Mouse (Mus musculus) hindbrain, embryonic 14.5 days (tissue): ENCODE data around the gene Prrg3. TPM values are rescaled to one million over a fixed set of nuclear protein-coding genes. Genes with fewer than 3 reads are reported as not detected.

Experiments
- ATAC-seq: fragments of 200-750 bp; cut with Nextera tagmentation; 2 replicates; pipeline ENCODE4 v1.8.0; 2017; ENCODE audit warnings: moderate number of reproducible peaks, mild to moderate bottlenecking, moderate TSS enrichment, moderate library complexity; ENCODE audit not compliant: low FRiP score
- DNase-seq: peaks from one replicate; pipeline ENCODE4 v3.0.0-alpha.2; 2015; ENCODE audit warnings: low spot score
- H3K27ac ChIP-seq: fragments of 300-500 bp; sonication (generic); 2 replicates; pipeline ENCODE4 v1.5.1; 2014; ENCODE audit warnings: mild to moderate bottlenecking, moderate library complexity
- H3K27me3 ChIP-seq: fragments of 300-500 bp; sonication (generic); 2 replicates; pipeline ENCODE4 v1.6.1; 2014; ENCODE audit warnings: mild to moderate bottlenecking, low read length, mixed read lengths; ENCODE audit not compliant: control insufficient read depth, insufficient read depth
- H3K36me3 ChIP-seq: fragments of 300-500 bp; sonication (generic); replicated peaks from 2 replicates; pipeline ENCODE4 v1.6.1; 2014; ENCODE audit not compliant: control insufficient read depth, insufficient read depth
- H3K4me1 ChIP-seq: fragments of 300-500 bp; sonication (generic); replicated peaks from 2 replicates; pipeline ENCODE4 v1.6.1; 2014; ENCODE audit warnings: antibody characterized with exemption, low read length, mixed read lengths; ENCODE audit not compliant: control insufficient read depth, insufficient read depth
- H3K4me2 ChIP-seq: fragments of 300-500 bp; sonication (generic); replicated peaks from 2 replicates; pipeline ENCODE4 v1.6.1; 2014; ENCODE audit warnings: mild to moderate bottlenecking, moderate library complexity
- H3K4me3 ChIP-seq: fragments of 300-500 bp; sonication (generic); replicated peaks from 2 replicates; pipeline ENCODE4 v1.5.1; 2014; ENCODE audit warnings: mild to moderate bottlenecking, low read length
- H3K9ac ChIP-seq: fragments of 300-500 bp; sonication (generic); 2 replicates; pipeline ENCODE4 v1.6.1; 2014
- H3K9me3 ChIP-seq: fragments of 300-500 bp; sonication (generic); 2 replicates; pipeline ENCODE4 v1.6.1; 2016; ENCODE audit warnings: low read length; ENCODE audit not compliant: control insufficient read depth
- WGBS: fragments of 180-500 bp; shearing (Covaris S2); extraction: QIAGEN DNeasy Blood & Tissue Kit; methylation state at CpG from one replicate; pipeline ENCODE4 v1.1.7; 2014; 5-methylcytosine and 5-hydroxymethylcytosine counted together
- polyA plus RNA-seq: library from polyadenylated mRNA; unstranded; fragments of >200 nt; fragmentation: Nextera tagmentation; extraction: Ambion mirVana; gene quantifications from 2 replicates; pipeline ENCODE4 v1.2.1, GENCODE M21; 2014

The Prrg3 gene
- polyA plus RNA-seq, 1 experiment from 2014 or later = 12.9 TPM

GRCm38 (mm10) chrX:71980443-71980842 is 18.0 kb downstream of the Prrg3 start:
- DNase-seq = no peak
- no peak overlapping the region for H3K4me2 ChIP-seq
- H3K9ac ChIP-seq = no peak overlapping the region
- no peaks in the 10 kb centered on the region for H3K36me3 ChIP-seq
- no peak for ATAC-seq
- H3K4me3 ChIP-seq = no peak overlapping the region
- no peaks in the 10 kb centered on the region for H3K27me3 ChIP-seq
- no peaks in the 10 kb centered on the region for H3K4me1 ChIP-seq
- no peak overlapping the region for H3K27ac ChIP-seq
- 78% methylated on average over 3 of the region's 3 CpGs for WGBS
- no peaks in the 10 kb centered on the region for H3K9me3 ChIP-seq

- no peak for ATAC-seq
- no peaks in the 10 kb centered on the region for H3K9me3 ChIP-seq
- WGBS = 64% methylated on average over 2 of the region's 2 CpGs
Measured at GRCm38 (mm10) chrX:71981322-71981721, 18.9 kb downstream of the Prrg3 start.

DNA sequence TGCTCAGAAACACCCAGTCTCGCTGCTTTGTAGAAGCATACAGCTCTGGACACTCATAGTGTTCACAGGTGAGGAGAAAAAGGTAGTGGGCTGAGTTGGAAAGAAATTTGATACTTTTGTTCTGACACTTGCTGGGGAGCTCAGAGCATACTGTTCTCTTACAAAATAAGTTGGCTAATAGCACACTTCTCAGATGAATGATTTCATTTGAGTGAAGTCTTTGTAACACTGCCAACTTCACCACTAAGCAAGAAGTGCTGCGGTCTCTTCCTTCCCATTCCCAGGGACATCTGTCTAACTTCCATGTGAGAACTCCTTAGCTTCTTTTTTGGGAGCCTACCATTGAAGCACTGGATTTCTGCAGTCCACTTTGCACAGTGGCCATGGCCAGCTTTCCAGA is 20.8 kb downstream of the Prrg3 start:
- H3K4me3 ChIP-seq = no peak overlapping the region
- H3K36me3 ChIP-seq = no peaks in the 10 kb centered on the region
- WGBS = 83% methylated on average over 2 of the region's 2 CpGs
- no peak overlapping the region for H3K27ac ChIP-seq
- DNase-seq = no peak
- no peaks in the 10 kb centered on the region for H3K4me1 ChIP-seq
- no peak for ATAC-seq
- H3K9me3 ChIP-seq = no peaks in the 10 kb centered on the region
- H3K27me3 ChIP-seq = no peaks in the 10 kb centered on the region
- no peak overlapping the region for H3K4me2 ChIP-seq
- no peak overlapping the region for H3K9ac ChIP-seq

More at GRCm38 (mm10) chrX:71981322-71981721, 18.9 kb downstream of the Prrg3 start:
- no peak overlapping the region for H3K9ac ChIP-seq
- no peak for DNase-seq
- H3K27me3 ChIP-seq = no peaks in the 10 kb centered on the region
- H3K27ac ChIP-seq = no peak overlapping the region
- no peak overlapping the region for H3K4me2 ChIP-seq
- no peaks in the 10 kb centered on the region for H3K4me1 ChIP-seq
- H3K4me3 ChIP-seq = no peak overlapping the region
- H3K36me3 ChIP-seq = no peaks in the 10 kb centered on the region

- no peak overlapping the region for H3K9ac ChIP-seq
- no peaks in the 10 kb centered on the region for H3K4me1 ChIP-seq
- 67% methylated on average over 1 of the region's 1 CpGs for WGBS
- no peak overlapping the region for H3K4me3 ChIP-seq
- DNase-seq (no peak), ATAC-seq (no peak)
- no peaks in the 10 kb centered on the region for H3K9me3 ChIP-seq
- no peaks in the 10 kb centered on the region for H3K36me3 ChIP-seq
- no peak overlapping the region for H3K27ac ChIP-seq
- no peaks in the 10 kb centered on the region for H3K27me3 ChIP-seq
- no peak overlapping the region for H3K4me2 ChIP-seq
Measured at GRCm38 (mm10) chrX:71983775-71984174, 21.4 kb downstream of the Prrg3 start.

DNA sequence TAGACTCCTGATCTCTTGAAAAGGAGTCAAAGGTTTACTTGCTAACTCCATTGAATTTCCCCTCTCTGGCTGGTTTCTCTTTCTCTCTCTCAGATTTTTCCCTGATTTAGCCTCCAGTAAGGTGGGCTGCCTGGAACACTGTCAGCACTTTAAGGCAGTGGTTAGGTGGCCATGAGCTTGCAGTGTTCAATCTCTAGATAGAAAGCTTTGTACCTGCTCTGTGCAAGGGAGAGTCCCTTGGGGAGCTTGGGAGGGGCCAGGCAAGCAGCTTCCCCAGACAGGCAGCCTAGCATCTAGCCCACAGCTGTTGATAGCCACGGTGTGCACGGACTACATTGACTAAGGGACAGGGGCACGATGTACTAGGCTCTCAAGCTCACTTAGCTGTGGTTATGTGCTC is 29.1 kb downstream of the Prrg3 start, which contains the start of gene Cnga2:
Cnga2 (plus strand) TSS at position 301 of the 400 bp plus-strand sequence.
- H3K36me3 ChIP-seq = no peaks in the 10 kb centered on the region
- no peaks in the 10 kb centered on the region for H3K4me1 ChIP-seq
- H3K4me3 ChIP-seq = no peak within 1 kb of the TSS
- no peak within 1 kb of the TSS for H3K9ac ChIP-seq
- no peak within 1 kb of the TSS for H3K27ac ChIP-seq
- no peak for ATAC-seq
- H3K9me3 ChIP-seq = no peaks in the 10 kb centered on the region
- H3K27me3 ChIP-seq = no peaks in the 10 kb centered on the region
- WGBS = 66% methylated on average over 3 of the region's 3 CpGs
- no peak for DNase-seq
- no peak within 1 kb of the TSS for H3K4me2 ChIP-seq

- Histone ChIP-seq H3K27me3 (no peaks in the 10 kb centered on the region), H3K27ac (no peak overlapping the region), H3K4me2 (no peak overlapping the region), H3K9ac (no peak overlapping the region), H3K9me3 (no peaks in the 10 kb centered on the region), H3K4me1 (no peaks in the 10 kb centered on the region), H3K36me3 (no peaks in the 10 kb centered on the region), H3K4me3 (no peak overlapping the region)
- 59% methylated on average over 1 of the region's 1 CpGs for WGBS
- no peak for DNase-seq
- no peak for ATAC-seq
Measured at GRCm38 (mm10) chrX:71995972-71996371, 33.5 kb downstream of the Prrg3 start.

DNA sequence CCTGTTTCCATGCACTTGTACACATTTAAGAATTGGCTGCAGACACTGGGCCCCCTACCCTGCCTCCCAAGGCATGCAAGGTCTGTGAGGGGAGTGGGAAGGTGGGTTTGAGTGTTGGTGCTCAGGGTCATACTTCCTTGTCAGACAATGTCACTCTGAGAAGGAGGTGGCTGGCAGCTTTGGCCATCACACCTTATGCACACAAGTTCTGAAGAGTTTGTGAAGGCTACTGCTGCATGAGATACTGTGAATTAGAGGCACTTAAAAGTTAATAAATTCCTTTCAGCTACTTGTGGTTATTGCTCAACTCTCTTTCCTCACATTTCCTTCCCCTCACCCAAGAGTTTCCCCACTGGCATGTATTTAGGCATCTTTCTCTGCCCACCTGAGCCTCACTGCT is 47.5 kb downstream of the Prrg3 start:
- Histone ChIP-seq H3K4me1 (no peaks in the 10 kb centered on the region), H3K9me3 (no peaks in the 10 kb centered on the region), H3K36me3 (no peaks in the 10 kb centered on the region), H3K4me3 (no peak overlapping the region), H3K27ac (no peak overlapping the region), H3K9ac (no peak overlapping the region), H3K27me3 (no peaks in the 10 kb centered on the region), H3K4me2 (no peak overlapping the region)
- DNase-seq (no peak), ATAC-seq (no peak)

DNA sequence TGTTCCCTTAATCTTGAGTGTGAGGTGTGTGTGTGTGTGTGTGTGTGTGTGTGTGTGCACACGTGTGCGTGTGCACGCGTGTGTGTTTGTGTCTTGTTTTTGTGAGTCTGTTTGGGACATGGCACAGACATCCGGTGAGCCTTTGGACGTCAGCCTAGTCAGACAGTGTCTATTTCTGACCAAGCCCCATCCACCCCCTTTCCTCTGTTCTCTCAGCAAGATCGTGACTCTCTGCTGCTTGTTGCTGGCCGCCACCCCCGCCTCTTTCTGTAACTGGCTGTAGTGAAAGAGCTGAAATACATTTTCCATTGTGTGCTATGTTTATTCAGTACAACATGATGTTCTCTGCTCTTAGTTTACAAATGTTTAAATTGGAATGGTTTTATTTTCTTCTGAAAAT is 49.8 kb downstream of the Prrg3 start:
- H3K27me3 ChIP-seq = no peaks in the 10 kb centered on the region
- H3K9me3 ChIP-seq = no peaks in the 10 kb centered on the region
- ATAC-seq (no peak), DNase-seq (no peak)
- H3K4me3 ChIP-seq = no peak overlapping the region
- no peak overlapping the region for H3K9ac ChIP-seq
- no peaks in the 10 kb centered on the region for H3K4me1 ChIP-seq
- no peak overlapping the region for H3K27ac ChIP-seq
- H3K4me2 ChIP-seq = no peak overlapping the region
- H3K36me3 ChIP-seq = no peaks in the 10 kb centered on the region
- 56% methylated on average over 9 of the region's 9 CpGs for WGBS

DNA sequence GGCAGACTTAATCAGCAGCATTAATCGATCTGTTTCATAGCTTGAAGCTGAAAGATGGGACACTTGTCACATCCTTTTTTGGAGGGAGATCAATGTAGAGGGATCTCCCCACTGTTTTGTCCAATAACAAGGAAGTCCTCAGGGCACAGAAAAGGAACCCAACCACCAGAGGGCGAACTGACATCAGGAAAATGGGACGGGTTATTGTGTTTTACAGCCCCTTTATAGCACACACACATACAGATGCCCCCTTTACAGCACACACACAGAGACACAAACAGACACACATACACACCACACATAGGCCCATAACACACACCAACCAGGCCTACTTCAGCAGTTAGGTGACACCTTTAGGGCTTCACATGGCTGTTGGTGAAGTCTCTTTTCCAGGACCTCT is 50.4 kb downstream of the Prrg3 start:
- Histone ChIP-seq H3K27me3 (no peaks in the 10 kb centered on the region), H3K27ac (no peak overlapping the region), H3K4me1 (no peaks in the 10 kb centered on the region), H3K36me3 (no peaks in the 10 kb centered on the region), H3K4me3 (no peak overlapping the region), H3K9ac (no peak overlapping the region), H3K9me3 (no peaks in the 10 kb centered on the region), H3K4me2 (no peak overlapping the region)
- 27% methylated on average over 3 of the region's 3 CpGs for WGBS
- DNase-seq = peak; percentile 45
- ATAC-seq = no peak

DNA sequence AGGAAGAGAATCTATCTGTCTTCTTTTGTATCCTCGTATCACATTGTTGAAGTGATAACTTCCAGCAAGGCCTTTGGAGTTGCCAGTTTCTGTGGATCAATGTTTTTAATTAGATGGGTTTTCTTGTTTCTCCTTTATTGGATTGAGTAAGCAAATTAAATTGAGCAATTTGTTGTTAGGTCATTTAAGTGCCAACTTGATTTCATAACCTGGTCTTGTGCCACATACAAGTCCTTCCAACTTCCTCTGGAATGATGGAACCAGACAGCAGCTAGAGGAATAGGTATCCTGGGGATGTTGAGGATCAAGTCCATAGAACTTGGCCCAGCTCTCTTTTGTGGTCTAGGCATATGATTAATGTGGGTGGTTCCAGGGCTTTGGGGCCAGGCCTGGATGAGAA is 59.8 kb downstream of the Prrg3 start:
- Histone ChIP-seq H3K9ac (no peak overlapping the region), H3K4me3 (no peak overlapping the region), H3K4me2 (no peak overlapping the region), H3K27ac (no peak overlapping the region), H3K9me3 (no peaks in the 10 kb centered on the region), H3K36me3 (no peaks in the 10 kb centered on the region), H3K27me3 (no peaks in the 10 kb centered on the region), H3K4me1 (no peaks in the 10 kb centered on the region)
- no peak for DNase-seq
- 76% methylated on average over 1 of the region's 1 CpGs for WGBS
- no peak for ATAC-seq
